Mouse (Mus musculus) liver, embryonic 16.5 days (tissue): ENCODE measurements around the gene Inpp4b. TPM values are rescaled to one million over a fixed set of nuclear protein-coding genes. Genes with fewer than 3 reads are reported as not detected.

Experiments
- ATAC-seq: fragments of 200-750 bp; cut with Nextera tagmentation; 2 replicates; pipeline ENCODE4 v1.8.0; 2017; ENCODE audit warnings: low read depth, mild to moderate bottlenecking, moderate number of reproducible peaks, moderate library complexity
- H3K27ac ChIP-seq: fragments of 300-500 bp; sonication (generic); 2 replicates; pipeline ENCODE4 v1.5.1; 2014; ENCODE audit warnings: mild to moderate bottlenecking, low read length
- H3K27me3 ChIP-seq: fragments of 300-500 bp; sonication (generic); 2 replicates; pipeline ENCODE4 v1.6.1; 2014; ENCODE audit warnings: low read depth, low read length, mixed read lengths; ENCODE audit not compliant: control insufficient read depth, insufficient read depth
- H3K36me3 ChIP-seq: fragments of 300-500 bp; sonication (generic); 2 replicates; pipeline ENCODE4 v1.6.1; 2014; ENCODE audit warnings: mild to moderate bottlenecking; ENCODE audit not compliant: control insufficient read depth, insufficient read depth
- H3K4me1 ChIP-seq: fragments of 300-500 bp; sonication (generic); 2 replicates; pipeline ENCODE4 v1.6.1; 2014; ENCODE audit warnings: low read depth, low read length, mixed read lengths; ENCODE audit not compliant: control insufficient read depth
- H3K4me2 ChIP-seq: fragments of 300-500 bp; sonication (generic); 2 replicates; pipeline ENCODE4 v1.6.1; 2014; ENCODE audit warnings: low read depth, low read length, mixed read lengths
- H3K4me3 ChIP-seq: fragments of 300-500 bp; sonication (generic); 2 replicates; pipeline ENCODE4 v1.5.1; 2014; ENCODE audit warnings: low read depth, mild to moderate bottlenecking, low read length
- H3K9ac ChIP-seq: fragments of 300-500 bp; sonication (generic); 2 replicates; pipeline ENCODE4 v1.6.1; 2014; ENCODE audit warnings: low read depth, low read length
- H3K9me3 ChIP-seq: fragments of 300-500 bp; sonication (generic); replicated peaks from 2 replicates; pipeline ENCODE4 v1.6.1; 2016; ENCODE audit warnings: low read length; ENCODE audit not compliant: control insufficient read depth
- WGBS: fragments of 180-500 bp; shearing (Covaris S2); extraction: QIAGEN DNeasy Blood & Tissue Kit; methylation state at CpG from one replicate; pipeline ENCODE4 v1.1.7; 2014; ENCODE audit not compliant: insufficient replicate concordance; 5-methylcytosine and 5-hydroxymethylcytosine counted together
- polyA plus RNA-seq: library from polyadenylated mRNA; unstranded; fragments of >200 nt; fragmentation: Nextera tagmentation; extraction: Ambion mirVana; gene quantifications from 2 replicates; pipeline ENCODE4 v1.2.1, GENCODE M21; 2015

Inpp4b gene
- polyA plus RNA-seq, 1 experiment from 2014 or later = 1.5 TPM

- Histone ChIP-seq H3K4me2 (no peak overlapping the region), H3K9me3 (no peaks in the 10 kb centered on the region), H3K36me3 (no peaks in the 10 kb centered on the region), H3K4me1 (peaks cover 4% of the 10 kb centered on the region; the same call in 1 of the 2 replicates), H3K27ac (no peak overlapping the region), H3K9ac (no peak overlapping the region), H3K4me3 (no peak overlapping the region), H3K27me3 (no peaks in the 10 kb centered on the region)
- WGBS = 27% methylated on average over 1 of the region's 1 CpGs
- no peak for ATAC-seq
These were observed 435.3 kb downstream of the Inpp4b start for GRCm38 (mm10) chr8:81777704-81778103.

DNA sequence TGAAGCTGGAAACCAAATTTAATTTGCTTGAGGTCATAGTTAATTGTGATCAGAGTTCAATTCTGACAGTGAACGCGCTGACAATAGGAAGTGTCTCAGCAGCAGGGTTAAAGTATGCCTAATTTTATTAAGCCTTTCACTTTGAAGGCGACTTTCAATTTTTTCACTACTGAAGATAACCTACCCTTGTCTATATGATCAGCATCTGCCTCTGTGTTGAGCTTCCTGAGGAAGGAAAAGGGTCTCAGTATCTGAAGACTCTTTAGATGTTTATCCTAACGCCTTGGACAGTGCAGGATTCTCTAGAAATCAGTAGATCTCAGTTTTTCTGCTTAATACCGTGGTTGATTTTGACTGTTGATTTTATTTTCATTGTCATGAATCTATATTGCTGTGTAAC, 437.1 kb downstream of the Inpp4b start:
- H3K4me2 ChIP-seq = no peak overlapping the region
- H3K27ac ChIP-seq = no peak overlapping the region
- H3K9me3 ChIP-seq = no peaks in the 10 kb centered on the region
- 44% methylated on average over 5 of the region's 5 CpGs for WGBS
- no peak for ATAC-seq
- H3K36me3 ChIP-seq = no peaks in the 10 kb centered on the region
- no peak overlapping the region for H3K4me3 ChIP-seq
- H3K9ac ChIP-seq = no peak overlapping the region
- no peaks in the 10 kb centered on the region for H3K27me3 ChIP-seq
- H3K4me1 ChIP-seq = no peaks in the 10 kb centered on the region

GRCm38 (mm10) chr8:81780166-81780565, 437.8 kb downstream of the Inpp4b start:
- no peak overlapping the region for H3K4me3 ChIP-seq
- no peak overlapping the region for H3K9ac ChIP-seq
- no peaks in the 10 kb centered on the region for H3K27me3 ChIP-seq
- no peaks in the 10 kb centered on the region for H3K36me3 ChIP-seq
- H3K4me2 ChIP-seq = no peak overlapping the region
- no peak overlapping the region for H3K27ac ChIP-seq
- H3K4me1 ChIP-seq = no peaks in the 10 kb centered on the region
- no peaks in the 10 kb centered on the region for H3K9me3 ChIP-seq
- no peak for ATAC-seq
- WGBS = 72% methylated on average over 6 of the region's 6 CpGs

DNA sequence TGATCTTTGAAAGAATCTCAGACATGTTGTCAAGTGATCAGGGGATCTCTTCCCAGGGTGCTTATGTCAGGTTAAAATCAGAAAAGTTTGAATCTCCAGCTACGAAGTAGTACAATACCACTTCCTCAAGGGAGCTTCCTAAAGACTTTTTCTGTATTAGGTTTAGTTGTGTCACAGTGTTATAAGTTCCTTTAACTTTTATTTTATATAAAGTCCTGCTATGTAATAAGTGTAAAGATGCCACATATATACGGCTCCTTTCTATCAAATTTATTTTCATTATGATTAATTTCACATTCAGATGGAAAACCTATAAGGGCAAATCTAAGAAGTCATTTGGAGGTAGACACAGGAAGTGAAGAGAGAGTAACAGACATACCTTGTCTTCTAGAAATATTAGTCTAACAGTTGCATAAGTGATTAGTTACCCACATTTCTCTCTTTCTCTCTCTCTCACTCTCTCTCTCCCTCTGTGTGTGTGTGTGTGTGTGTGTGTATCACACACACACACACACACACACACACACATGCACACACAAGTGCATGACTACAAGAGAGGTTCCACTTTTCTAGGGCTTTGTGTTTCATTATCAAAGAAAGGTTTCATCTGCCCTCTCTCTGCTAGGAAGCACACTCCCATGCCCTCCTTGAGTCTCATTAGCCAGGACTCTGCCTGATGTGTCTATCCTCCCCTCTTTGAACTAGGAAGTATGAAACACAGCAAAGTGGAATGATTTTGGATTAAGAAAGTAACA, 438.7 kb downstream of the Inpp4b start:
- Histone ChIP-seq H3K9ac (no peak overlapping the region), H3K27ac (no peak overlapping the region), H3K27me3 (no peaks in the 10 kb centered on the region), H3K4me2 (no peak overlapping the region), H3K9me3 (no peaks in the 10 kb centered on the region), H3K4me3 (no peak overlapping the region), H3K36me3 (no peaks in the 10 kb centered on the region), H3K4me1 (no peaks in the 10 kb centered on the region)
- WGBS = 56% methylated on average over 2 of the region's 2 CpGs
- ATAC-seq = no peak

DNA sequence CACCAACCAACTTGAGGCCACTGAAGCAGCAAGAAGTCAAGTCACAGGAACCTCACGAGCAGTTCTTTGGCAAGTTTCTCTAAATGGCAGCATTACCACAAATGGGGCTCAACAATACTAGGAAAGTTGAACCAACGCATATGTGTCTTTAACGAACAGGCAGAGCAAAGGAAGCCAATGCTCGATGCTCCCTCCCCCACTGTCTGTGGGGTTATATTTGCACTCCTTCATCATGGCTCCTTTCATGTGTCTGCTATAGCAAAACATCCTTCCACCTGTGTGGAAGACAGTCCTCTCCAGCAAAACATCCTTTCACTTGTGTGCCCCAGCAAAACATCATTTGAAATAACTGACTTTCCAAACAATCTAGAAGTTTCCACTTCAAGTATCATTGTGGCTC, 440.4 kb downstream of the Inpp4b start:
- Histone ChIP-seq H3K9me3 (no peaks in the 10 kb centered on the region), H3K36me3 (no peaks in the 10 kb centered on the region), H3K4me3 (no peak overlapping the region), H3K27ac (no peak overlapping the region), H3K4me2 (no peak overlapping the region), H3K4me1 (no peaks in the 10 kb centered on the region), H3K27me3 (no peaks in the 10 kb centered on the region), H3K9ac (no peak overlapping the region)
- ATAC-seq = no peak
- WGBS = 62% methylated on average over 4 of the region's 4 CpGs

DNA sequence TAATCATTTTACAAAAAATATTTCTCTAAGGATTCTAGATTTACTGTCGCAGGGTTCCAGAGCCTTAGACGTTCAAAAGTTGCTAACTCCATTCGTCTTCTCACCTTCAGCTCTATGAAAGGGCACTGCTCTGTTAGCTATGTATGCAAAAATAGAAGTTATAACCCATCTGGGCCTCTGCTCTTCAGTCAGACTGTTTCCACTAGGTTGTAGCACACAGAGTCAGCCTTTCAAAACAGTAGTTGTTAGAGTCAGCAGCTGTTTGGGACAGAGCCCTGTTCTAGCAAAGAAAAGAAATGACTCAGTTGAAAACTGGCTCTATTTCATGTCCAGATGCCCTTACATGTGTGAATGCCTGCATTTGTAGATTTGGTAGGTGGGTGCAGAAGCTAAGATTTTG, 442.4 kb downstream of the Inpp4b start:
- 55% methylated on average over 3 of the region's 3 CpGs for WGBS
- no peaks in the 10 kb centered on the region for H3K27me3 ChIP-seq
- no peak for ATAC-seq

DNA sequence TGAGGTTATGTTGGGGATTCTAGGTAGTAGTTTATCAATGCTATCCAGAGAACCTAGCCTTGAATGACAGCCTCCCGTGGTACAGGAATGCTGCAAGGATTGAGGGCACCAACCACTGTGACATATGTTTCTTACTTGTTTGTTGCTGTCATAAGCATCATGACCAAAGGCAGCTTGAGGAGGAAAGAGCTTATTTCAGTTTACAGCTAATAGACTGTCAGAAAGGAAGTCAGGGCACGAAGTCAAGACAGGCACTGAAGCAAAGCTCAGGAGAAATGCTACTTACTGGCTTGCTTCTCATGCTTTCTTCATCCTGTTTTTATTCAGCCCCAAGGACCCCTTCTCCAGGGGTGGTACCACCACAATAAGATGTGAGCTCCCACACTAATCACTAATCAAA, 446.1 kb downstream of the Inpp4b start:
- ATAC-seq = no peak
- no peaks in the 10 kb centered on the region for H3K4me1 ChIP-seq

More for the DNA sequence above, 442.4 kb downstream of the Inpp4b start:
- Histone ChIP-seq H3K36me3 (no peaks in the 10 kb centered on the region), H3K9me3 (no peaks in the 10 kb centered on the region), H3K4me3 (no peak overlapping the region), H3K9ac (no peak overlapping the region), H3K4me1 (no peaks in the 10 kb centered on the region), H3K27ac (no peak overlapping the region), H3K4me2 (no peak overlapping the region)

DNA sequence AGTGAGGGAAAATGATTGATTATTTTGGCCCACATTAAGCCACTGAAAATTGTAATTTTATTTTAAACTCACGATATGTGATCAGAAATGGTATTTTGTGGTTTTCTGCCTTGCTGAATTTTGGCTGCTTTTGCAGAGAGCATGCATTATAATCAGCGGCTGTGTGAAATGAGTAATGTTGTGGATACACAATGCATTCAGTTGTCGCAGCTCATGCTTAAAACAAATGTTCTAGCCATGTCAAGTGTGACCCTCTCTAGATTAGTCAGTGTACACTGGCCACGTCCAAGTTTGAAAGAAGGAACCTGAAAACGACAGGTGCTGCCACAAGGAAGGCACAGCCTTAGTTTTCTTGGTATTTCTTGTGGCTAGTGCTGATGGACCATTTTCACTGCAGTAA, 450.3 kb downstream of the Inpp4b start:
- no peak for ATAC-seq
- Histone ChIP-seq H3K9ac (no peak overlapping the region), H3K9me3 (no peaks in the 10 kb centered on the region), H3K4me3 (no peak overlapping the region), H3K4me2 (no peak overlapping the region), H3K36me3 (no peaks in the 10 kb centered on the region), H3K27ac (no peak overlapping the region), H3K27me3 (no peaks in the 10 kb centered on the region), H3K4me1 (no peaks in the 10 kb centered on the region)
- 47% methylated on average over 5 of the region's 5 CpGs for WGBS

More for the DNA sequence above, 446.1 kb downstream of the Inpp4b start:
- no peak overlapping the region for H3K4me3 ChIP-seq
- H3K9me3 ChIP-seq = no peaks in the 10 kb centered on the region
- H3K4me2 ChIP-seq = no peak overlapping the region
- WGBS = 47% methylated on average over 2 of the region's 2 CpGs
- no peaks in the 10 kb centered on the region for H3K36me3 ChIP-seq
- no peaks in the 10 kb centered on the region for H3K27me3 ChIP-seq
- H3K9ac ChIP-seq = no peak overlapping the region
- no peak overlapping the region for H3K27ac ChIP-seq

- H3K9ac ChIP-seq = no peak overlapping the region
- no peaks in the 10 kb centered on the region for H3K27me3 ChIP-seq
- H3K9me3 ChIP-seq = no peaks in the 10 kb centered on the region
- no peak overlapping the region for H3K27ac ChIP-seq
- H3K4me3 ChIP-seq = no peak overlapping the region
- no peaks in the 10 kb centered on the region for H3K36me3 ChIP-seq
- ATAC-seq = no peak
- H3K4me2 ChIP-seq = no peak overlapping the region
- no peaks in the 10 kb centered on the region for H3K4me1 ChIP-seq
- WGBS = 77% methylated on average over 1 of the region's 1 CpGs
These were observed 456.1 kb downstream of the Inpp4b start for GRCm38 (mm10) chr8:81798501-81798900.
